Mouse (Mus musculus): ENCODE results near the gene Nedd9.

DNA sequence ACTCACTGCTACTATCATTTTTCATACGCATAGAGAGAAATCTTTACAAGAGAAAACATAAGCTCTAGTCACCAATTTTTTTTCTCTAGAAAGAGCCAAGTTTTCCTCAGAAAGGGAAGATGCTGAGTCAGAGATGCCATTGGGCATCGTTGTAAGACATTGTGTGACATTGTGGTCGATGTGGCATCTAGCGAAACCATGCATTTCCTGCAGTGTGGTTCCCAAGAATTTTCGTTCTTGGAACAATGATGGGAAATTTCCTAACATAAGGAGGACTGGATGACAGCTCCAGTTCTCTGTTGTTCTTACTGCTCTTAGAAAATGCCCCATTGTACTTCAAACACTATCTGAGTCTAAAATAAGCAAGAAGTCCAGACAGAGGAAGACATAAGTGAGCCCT lies 45.5 kb upstream of the Nedd9 start:
- no peak for TF ChIP-seq POLR2A (IDR thresholded peaks at IDR 0.05; ENCODE audit: insufficient read depth, low read depth, low read length)
- TF ChIP-seq CTCF (IDR thresholded peaks at IDR 0.05) = no peak
